Mouse (Mus musculus): Measurements from ENCODE around the gene Pld1. TPM values are rescaled to one million over a fixed set of nuclear protein-coding genes. Genes with fewer than 3 reads are reported as not detected.

Gene Pld1
- polyA plus RNA-seq, 1 experiment from 2014 or later = 4.1 TPM

- 84% methylated on average over 2 of the region's 2 CpGs for WGBS
- no peak overlapping the region for H3K27ac ChIP-seq
- H3K9me3 ChIP-seq = no peaks in the 10 kb centered on the region
- H3K4me2 ChIP-seq = no peak overlapping the region
- H3K4me3 ChIP-seq (replicated peaks) = no peak overlapping the region
- H3K9ac ChIP-seq = no peak overlapping the region
- no peaks in the 10 kb centered on the region for H3K27me3 ChIP-seq
- no peaks in the 10 kb centered on the region for H3K4me1 ChIP-seq
- H3K36me3 ChIP-seq (replicated peaks) = no peaks in the 10 kb centered on the region
- ATAC-seq (ENCODE audit: low FRiP score) = no peak
These were observed 219.5 kb downstream of the Pld1 start for GRCm38 (mm10) chr3:28158006-28158405.

DNA sequence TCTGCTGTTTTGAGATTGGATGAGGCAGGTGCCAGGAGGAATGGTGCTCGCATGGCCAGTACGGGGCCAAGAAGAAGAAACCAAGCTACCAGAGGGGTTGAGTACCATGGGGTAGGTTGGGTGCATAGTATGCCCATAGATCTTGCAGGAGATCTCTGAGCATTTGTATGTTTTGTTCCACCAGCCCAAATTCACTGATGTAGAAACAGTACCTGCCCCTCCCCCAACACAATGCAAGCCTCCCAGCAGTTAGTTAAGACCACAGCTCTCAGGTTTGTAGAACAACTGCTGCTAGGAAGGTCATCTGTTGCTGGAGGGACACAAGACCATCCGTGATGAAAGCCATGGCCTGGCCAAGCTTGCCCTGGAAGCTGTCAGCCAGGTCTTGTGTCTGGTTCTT, 220.4 kb downstream of the Pld1 start:
- H3K4me2 ChIP-seq = no peak overlapping the region
- WGBS = 88% methylated on average over 3 of the region's 3 CpGs

DNA sequence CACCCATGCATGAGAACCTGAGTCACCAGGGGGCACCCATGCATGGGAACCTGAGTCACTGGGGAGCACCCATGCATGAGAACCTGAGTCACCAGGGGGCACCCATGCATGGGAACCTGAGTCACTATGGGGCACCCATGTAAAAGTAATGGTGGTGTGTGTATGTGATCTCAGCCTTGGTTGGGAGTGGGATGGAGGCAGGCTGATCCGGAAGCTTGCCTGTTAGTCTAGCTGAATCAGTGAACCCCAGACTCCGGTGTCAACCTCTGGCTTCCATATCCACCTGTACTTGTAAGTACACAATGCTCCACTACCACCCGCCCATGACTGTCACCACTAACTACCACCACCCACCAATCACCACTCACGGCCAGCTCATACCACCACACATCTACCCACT, 223.9 kb downstream of the Pld1 start:
- no peak overlapping the region for H3K27ac ChIP-seq
- no peaks in the 10 kb centered on the region for H3K27me3 ChIP-seq
- H3K36me3 ChIP-seq (replicated peaks) = no peaks in the 10 kb centered on the region
- no peak overlapping the region for H3K9ac ChIP-seq
- no peaks in the 10 kb centered on the region for H3K9me3 ChIP-seq
- H3K4me1 ChIP-seq = no peaks in the 10 kb centered on the region
- 94% methylated on average over 4 of the region's 4 CpGs for WGBS
- H3K4me2 ChIP-seq = no peak overlapping the region
- H3K4me3 ChIP-seq (replicated peaks) = no peak overlapping the region
- ATAC-seq (ENCODE audit: low FRiP score) = no peak

More for the DNA sequence above, 220.4 kb downstream of the Pld1 start:
- no peak for ATAC-seq (ENCODE audit: low FRiP score)
- Histone ChIP-seq H3K4me1 (no peaks in the 10 kb centered on the region), H3K4me3 (replicated peaks) (no peak overlapping the region), H3K9ac (no peak overlapping the region), H3K27ac (no peak overlapping the region), H3K9me3 (no peaks in the 10 kb centered on the region), H3K27me3 (no peaks in the 10 kb centered on the region), H3K36me3 (replicated peaks) (no peaks in the 10 kb centered on the region)

- no peak overlapping the region for H3K27ac ChIP-seq
- no peaks in the 10 kb centered on the region for H3K9me3 ChIP-seq
- H3K4me3 ChIP-seq (replicated peaks) = no peak overlapping the region
- H3K36me3 ChIP-seq (replicated peaks) = no peaks in the 10 kb centered on the region
- 41% methylated on average over 1 of the region's 1 CpGs for WGBS
- no peak for ATAC-seq (ENCODE audit: low FRiP score)
- no peaks in the 10 kb centered on the region for H3K4me1 ChIP-seq
- H3K4me2 ChIP-seq = no peak overlapping the region
- no peaks in the 10 kb centered on the region for H3K27me3 ChIP-seq
- no peak overlapping the region for H3K9ac ChIP-seq
These were observed 226.2 kb downstream of the Pld1 start for GRCm38 (mm10) chr3:28164678-28165077.

GRCm38 (mm10) chr3:28165598-28165997, 227.1 kb downstream of the Pld1 start:
- 0% methylated on average over 1 of the region's 1 CpGs for WGBS

DNA sequence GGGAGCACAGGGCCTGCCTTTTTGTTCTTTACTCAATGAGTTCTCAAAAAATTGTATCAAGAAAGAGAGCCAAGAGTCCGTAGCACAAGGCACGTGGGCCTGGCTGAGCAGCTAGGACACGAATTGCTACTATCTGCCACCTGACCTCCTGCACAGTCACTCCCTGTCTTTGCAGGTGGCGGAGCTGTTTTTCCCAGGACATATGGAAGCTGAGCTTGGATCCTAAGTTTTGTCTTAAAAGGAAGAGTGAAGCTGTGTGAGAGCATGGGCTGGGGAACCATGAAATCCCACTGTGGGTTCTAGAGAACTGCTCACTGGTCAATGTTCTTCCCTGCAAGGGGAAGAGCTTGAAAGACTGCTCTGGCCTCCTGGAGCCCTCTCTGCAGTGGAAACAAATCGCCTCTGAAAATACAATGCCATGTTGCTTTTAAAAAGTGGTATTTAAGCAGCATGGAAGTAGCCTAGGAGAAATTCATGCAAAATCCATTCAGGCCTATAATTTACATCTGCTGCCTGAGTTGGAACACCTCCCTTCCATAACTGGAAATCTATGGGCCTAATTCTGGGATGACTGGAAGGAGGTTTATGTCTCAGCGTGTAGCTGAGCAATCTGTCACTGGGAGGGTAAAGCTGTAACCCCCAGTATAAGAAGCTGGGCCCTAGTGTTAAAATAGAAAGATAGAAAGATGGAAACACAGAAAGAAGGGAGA, 229.5 kb downstream of the Pld1 start:
- H3K9me3 ChIP-seq = no peaks in the 10 kb centered on the region
- H3K9ac ChIP-seq = no peak overlapping the region
- H3K36me3 ChIP-seq (replicated peaks) = no peaks in the 10 kb centered on the region
- H3K27ac ChIP-seq = no peak overlapping the region
- H3K4me1 ChIP-seq = peaks cover 10% of the 10 kb centered on the region
- 85% methylated on average over 6 of the region's 6 CpGs for WGBS
- no peak overlapping the region for H3K4me2 ChIP-seq
- no peak for ATAC-seq (ENCODE audit: low FRiP score)
- no peak overlapping the region for H3K4me3 ChIP-seq (replicated peaks)
- H3K27me3 ChIP-seq = no peaks in the 10 kb centered on the region

More at GRCm38 (mm10) chr3:28165598-28165997, 227.1 kb downstream of the Pld1 start:
- peak; percentile 61; the same call in 1 of the 2 replicates for ATAC-seq (ENCODE audit: low FRiP score)
- H3K4me2 ChIP-seq = no peak overlapping the region
- no peaks in the 10 kb centered on the region for H3K9me3 ChIP-seq
- no peak overlapping the region for H3K27ac ChIP-seq
- H3K27me3 ChIP-seq = no peaks in the 10 kb centered on the region
- H3K4me1 ChIP-seq = no peaks in the 10 kb centered on the region
- no peak overlapping the region for H3K4me3 ChIP-seq (replicated peaks)
- no peak overlapping the region for H3K9ac ChIP-seq
- H3K36me3 ChIP-seq (replicated peaks) = no peaks in the 10 kb centered on the region

DNA sequence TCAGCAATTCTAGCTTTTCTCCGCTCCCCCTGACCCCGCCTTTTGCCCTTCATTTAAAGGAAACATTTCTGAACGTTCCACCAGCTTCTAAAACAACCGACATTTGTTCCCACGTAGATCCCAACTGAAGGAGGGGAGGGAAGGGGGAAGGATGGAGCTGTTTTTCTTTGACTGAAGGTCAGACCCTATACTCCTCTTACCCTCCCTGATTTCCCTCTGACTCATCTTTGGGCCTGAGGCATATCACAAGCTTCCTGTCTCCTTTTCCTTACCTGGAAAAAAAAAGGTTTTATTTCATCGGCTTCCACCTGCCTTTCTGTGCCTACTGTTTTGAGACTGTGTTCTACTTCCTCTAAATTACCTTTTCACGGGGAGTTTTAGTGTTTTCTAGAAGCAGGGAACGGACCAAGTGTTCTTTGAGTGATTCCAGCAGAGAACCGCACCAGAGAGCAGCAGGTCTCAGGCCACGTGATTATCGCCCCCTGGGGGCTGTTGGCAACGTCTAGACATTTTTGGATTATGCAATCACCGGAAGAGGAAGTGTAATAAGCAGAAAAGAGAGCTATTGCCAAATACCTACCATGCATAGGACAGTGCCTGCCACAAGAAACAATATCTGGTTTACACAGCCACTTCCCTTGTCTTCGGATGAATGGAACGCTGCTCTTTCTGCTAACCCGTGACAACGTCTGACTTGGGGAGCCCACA, 232.6 kb downstream of the Pld1 start:
- H3K4me1 ChIP-seq = peaks cover 18% of the 10 kb centered on the region
- WGBS = 49% methylated on average over 17 of the region's 17 CpGs
- H3K9me3 ChIP-seq = no peaks in the 10 kb centered on the region
- no peak overlapping the region for H3K4me2 ChIP-seq
- H3K9ac ChIP-seq = no peak overlapping the region
- no peaks in the 10 kb centered on the region for H3K36me3 ChIP-seq (replicated peaks)
- no peaks in the 10 kb centered on the region for H3K27me3 ChIP-seq
- no peak overlapping the region for H3K4me3 ChIP-seq (replicated peaks)
- no peak for ATAC-seq (ENCODE audit: low FRiP score)
- H3K27ac ChIP-seq = no peak overlapping the region

DNA sequence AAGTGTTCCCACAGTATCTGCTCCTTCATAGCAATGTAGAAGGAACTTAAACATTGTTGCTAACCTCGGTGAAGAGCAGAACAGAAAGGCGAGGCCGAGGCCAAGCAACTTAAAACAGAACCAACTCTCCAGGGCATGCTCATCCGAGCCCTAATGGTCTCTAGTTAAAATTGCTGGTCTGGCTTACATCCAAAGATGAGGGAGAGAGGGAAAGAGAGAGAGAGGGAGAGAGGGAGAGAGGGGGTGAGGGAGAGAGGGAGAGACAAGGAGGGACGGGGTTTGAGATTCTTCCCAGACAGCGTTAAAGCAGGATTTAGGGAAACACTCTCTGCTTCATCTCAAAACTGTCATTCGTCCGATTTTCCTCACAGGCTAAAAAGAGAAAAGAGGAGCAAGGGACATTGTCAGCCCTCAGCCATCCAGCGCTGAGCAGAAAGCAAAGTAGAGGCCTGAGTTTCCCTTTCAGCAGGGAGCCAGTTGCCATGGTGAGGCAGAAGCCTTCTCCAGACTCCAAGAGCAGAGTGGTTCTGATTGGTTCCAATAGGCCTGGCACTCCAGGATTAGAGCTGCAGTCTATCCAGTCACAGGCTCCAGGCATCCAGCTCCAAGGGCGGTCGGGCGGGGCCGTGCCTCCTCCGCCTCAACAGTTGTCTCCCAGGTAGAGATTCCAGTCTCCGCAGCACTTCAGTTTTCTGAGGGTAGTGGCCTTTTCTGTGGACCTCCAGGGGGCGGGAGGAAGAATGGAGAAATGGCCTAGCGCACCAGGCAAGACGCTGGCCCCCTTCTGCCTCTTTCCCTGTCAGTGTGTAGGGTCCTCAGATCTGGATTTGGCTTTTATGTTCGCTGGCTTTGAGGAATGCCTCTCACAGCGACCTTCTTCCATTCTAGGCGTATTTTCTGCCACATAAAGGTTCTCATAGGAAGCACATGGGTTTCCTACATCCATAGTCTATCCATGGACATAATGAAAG, 237.8 kb downstream of the Pld1 start:
- H3K4me2 ChIP-seq = peak overlapping the region; percentile 50
- no peaks in the 10 kb centered on the region for H3K9me3 ChIP-seq
- no peaks in the 10 kb centered on the region for H3K36me3 ChIP-seq (replicated peaks)
- H3K4me3 ChIP-seq (replicated peaks) = peak overlapping the region; percentile 28
- H3K9ac ChIP-seq = peak overlapping the region; percentile 27; the same call in 1 of the 2 replicates
- H3K4me1 ChIP-seq = peaks cover 20% of the 10 kb centered on the region
- peak; percentile 99 for ATAC-seq (ENCODE audit: low FRiP score)
- H3K27me3 ChIP-seq = no peaks in the 10 kb centered on the region
- peak overlapping the region; percentile 76 for H3K27ac ChIP-seq
- 6% methylated on average over 21 of the region's 21 CpGs for WGBS

GRCm38 (mm10) chr3:28178333-28178732, 239.8 kb downstream of the Pld1 start:
- H3K4me3 ChIP-seq (replicated peaks) = no peak overlapping the region
- no peak for ATAC-seq (ENCODE audit: low FRiP score)
- H3K27me3 ChIP-seq = no peaks in the 10 kb centered on the region
- peaks cover 17% of the 10 kb centered on the region for H3K4me1 ChIP-seq
- 79% methylated on average over 6 of the region's 6 CpGs for WGBS
- H3K9ac ChIP-seq = no peak overlapping the region
- H3K36me3 ChIP-seq (replicated peaks) = no peaks in the 10 kb centered on the region
- H3K4me2 ChIP-seq = no peak overlapping the region
- no peak overlapping the region for H3K27ac ChIP-seq
- H3K9me3 ChIP-seq = no peaks in the 10 kb centered on the region

Other genes starting within 250 kb of the Pld1 start
- 10.6 and 13.2 TPM in 2 replicates for gene Fndc3b, start 227.4 kb upstream of the Pld1 start, polyA plus RNA-seq (2016; fragmentation: Nextera tagmentation; extraction: Ambion mirVana)
- gene Tmem212, start 42.3 kb upstream of the Pld1 start, polyA plus RNA-seq (2016; fragmentation: Nextera tagmentation; extraction: Ambion mirVana) = not detected in 2 replicates